Mouse (Mus musculus) ES-E14 (cell line): Measurements from ENCODE around the gene Pip5k1a.
"Not testable (repeated sequence)": the region's sequence is repeated elsewhere in the genome, so short reads cannot be mapped to it uniquely, and the experiment has no call there.

Experiments
- MAFK ChIP-seq: IDR thresholded peaks from 2 replicates; pipeline ENCODE4 v1.6.1; 2014; ENCODE audit warnings: mild to moderate bottlenecking, low read depth, low read length, inconsistent platforms; ENCODE audit not compliant: insufficient read depth
- ZC3H11A ChIP-seq: IDR thresholded peaks from 2 replicates; pipeline ENCODE4 v1.6.1; 2012; ENCODE audit warnings: low read depth, mild to moderate bottlenecking, inconsistent platforms, low read length, borderline replicate concordance

DNA sequence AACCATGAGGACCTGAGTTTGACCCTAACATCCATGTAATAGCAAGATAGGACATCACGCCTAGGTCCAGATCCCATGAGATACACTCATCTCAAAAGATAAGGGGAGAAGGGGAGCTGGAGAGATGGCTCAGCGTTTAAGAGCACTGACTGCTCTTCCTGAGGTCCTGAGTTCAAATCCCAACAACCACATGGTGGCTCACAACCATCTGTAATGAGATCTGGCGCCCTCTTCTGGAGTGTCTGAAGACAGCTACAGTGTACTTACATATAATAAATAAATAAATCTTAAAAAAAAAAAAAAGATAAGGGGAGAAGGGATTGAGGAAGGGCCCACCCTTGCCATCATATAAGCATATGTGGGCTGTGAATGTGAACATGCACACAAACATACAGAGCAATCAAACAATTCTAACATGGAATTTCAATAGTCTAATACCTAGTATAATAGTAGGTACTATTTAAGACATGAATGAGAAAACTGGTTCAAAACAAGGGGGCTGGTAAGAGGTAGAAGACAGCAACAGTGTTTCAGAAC, 77.4 kb downstream of the Pip5k1a start:
- not testable (repeated sequence) for TF ChIP-seq ZC3H11A, MAFK
